Mouse (Mus musculus) MN1 (cell line): ENCODE measurements around the gene Kank3.

Source experiments
- DNase-seq: peaks from one replicate; pipeline ENCODE4 v3.0.0-alpha.2; 2016; ENCODE audit warnings: low spot score

The Kank3 gene

DNA sequence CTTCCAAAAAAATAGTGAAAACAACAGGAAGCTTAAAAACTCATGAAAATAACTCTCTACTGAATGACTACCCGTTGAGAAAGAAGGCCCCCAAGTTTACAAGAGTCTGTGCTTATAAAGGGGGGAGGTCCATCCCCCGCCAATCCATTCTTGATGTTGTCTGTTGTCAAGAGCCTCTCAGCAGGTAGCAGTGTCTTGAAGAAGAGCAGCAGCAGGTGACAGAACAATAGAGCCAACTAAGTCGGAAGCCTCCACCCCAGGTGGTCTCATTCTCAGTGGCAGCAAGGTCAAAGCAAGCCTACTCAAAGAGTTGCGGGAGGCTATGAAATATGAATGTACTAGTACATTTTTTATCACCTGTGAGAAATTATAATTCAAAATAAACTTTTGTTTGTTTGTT is 47.5 kb downstream of the Kank3 start:
- no peak for DNase-seq

DNA sequence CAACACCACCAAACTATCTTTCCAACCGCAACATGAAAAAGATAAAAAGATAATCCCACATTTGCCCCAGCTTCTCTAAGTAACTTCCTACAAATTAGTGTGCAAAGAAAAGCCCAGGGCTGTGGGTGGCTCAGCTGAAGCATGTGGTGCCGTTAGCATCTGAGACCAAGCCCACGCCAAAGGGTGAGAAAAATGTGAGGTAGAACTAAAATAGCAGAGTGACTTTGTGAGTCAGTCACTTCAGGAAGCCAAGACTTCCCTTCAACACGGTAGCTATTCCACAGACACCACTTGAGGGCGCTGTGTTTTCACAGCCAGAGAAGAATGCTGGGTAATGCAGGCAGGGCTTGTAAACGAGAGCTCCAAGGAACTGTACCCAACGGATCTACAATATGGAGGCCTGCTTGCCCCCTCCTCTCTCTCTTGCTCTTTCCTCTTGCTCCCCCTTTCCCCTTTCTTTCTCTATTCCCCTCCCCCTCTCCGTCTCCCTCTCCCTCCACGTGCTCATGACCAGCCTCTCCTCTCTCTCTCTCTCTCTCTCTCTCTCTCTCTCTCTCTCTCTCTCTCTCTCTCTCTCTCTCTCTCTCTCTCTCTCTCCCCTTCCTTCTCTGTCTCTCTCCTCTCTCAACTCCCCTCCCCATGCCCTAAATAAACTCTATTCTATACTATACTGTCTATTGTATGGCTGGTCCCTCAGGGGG is 55.2 kb downstream of the Kank3 start:
- DNase-seq, result peak; percentile 45
